17 mouse cellular contexts compared by ENCODE assay signal in the genomic region with DNA sequence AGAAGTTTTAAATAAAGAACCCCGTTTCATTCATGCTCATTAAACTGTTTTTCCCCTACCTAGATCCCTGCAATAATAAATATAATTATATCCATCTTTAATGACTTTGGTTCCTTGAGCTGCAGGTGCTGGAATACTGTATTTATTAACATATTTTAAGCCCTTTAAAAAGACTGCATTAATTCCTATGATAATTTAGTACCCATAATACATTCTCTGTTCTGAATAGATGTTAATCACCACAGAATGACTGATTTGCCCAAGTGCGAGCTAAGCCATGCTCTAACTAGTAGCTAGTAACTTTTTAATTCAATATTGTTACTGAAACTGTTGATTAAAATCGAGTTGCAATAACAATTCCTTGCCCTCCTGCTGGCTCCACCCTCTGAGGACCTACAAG.
"Had no signal": no experiment of that assay in that cellular context is flagged by ENCODE, and none has a peak within 500 bp of the region (broad histone marks: within the 10 kb centered on the region; RNA-seq: fewer than 3 reads in every experiment).

No protein-coding gene starts in this region.

- H3K27me3 ChIP-seq: lung, embryonic 15.5 days; megakaryocyte, embryonic 14.5 days; midbrain, embryonic 13.5 days; midbrain, embryonic 15.5 days; neural tube, embryonic 12.5 days; stomach, embryonic 15.5 days had no signal

- H3K4me2 ChIP-seq: lung, embryonic 15.5 days; midbrain, embryonic 11.5 days; midbrain, embryonic 13.5 days; midbrain, embryonic 15.5 days; neural tube, embryonic 12.5 days; stomach, embryonic 15.5 days had no signal

- ATAC-seq: lung, postnatal 0 days; midbrain, embryonic 13.5 days; midbrain, embryonic 15.5 days had no signal

- H3K27ac ChIP-seq: lung, embryonic 15.5 days; macrophage; midbrain, embryonic 13.5 days; midbrain, embryonic 15.5 days; neural tube, embryonic 12.5 days; stomach, embryonic 15.5 days; stomach, postnatal 0 days had no signal

- H3K9ac ChIP-seq: lung, embryonic 15.5 days; midbrain, embryonic 13.5 days; midbrain, embryonic 15.5 days; neural tube, embryonic 12.5 days; stomach, embryonic 15.5 days had no signal

- DNase-seq: lung, adult 2 months; lung, postnatal 14 days; lung, postnatal 36 days; right cerebral cortex, postnatal 14 days; thymus, adult 2 months; thymus, postnatal 25 days; thymus, postnatal 4 days had no signal

- H3K4me1 ChIP-seq: lung, embryonic 15.5 days; megakaryocyte, embryonic 14.5 days; neural tube, embryonic 12.5 days; stomach, embryonic 15.5 days had no signal

- H3K9me3 ChIP-seq: lung, embryonic 15.5 days; midbrain, embryonic 13.5 days; midbrain, embryonic 15.5 days; neural tube, embryonic 12.5 days; stomach, embryonic 15.5 days had no signal

- H3K36me3 ChIP-seq: lung, embryonic 15.5 days; midbrain, embryonic 13.5 days; midbrain, embryonic 15.5 days; neural tube, embryonic 12.5 days; stomach, embryonic 15.5 days had no signal

- H3K4me3 ChIP-seq: lung, embryonic 15.5 days; megakaryocyte, embryonic 14.5 days; midbrain, embryonic 13.5 days; midbrain, embryonic 15.5 days; neural tube, embryonic 12.5 days; stomach, embryonic 15.5 days had no signal
